8 mouse cellular contexts compared by ENCODE assay signal in the genomic region with DNA sequence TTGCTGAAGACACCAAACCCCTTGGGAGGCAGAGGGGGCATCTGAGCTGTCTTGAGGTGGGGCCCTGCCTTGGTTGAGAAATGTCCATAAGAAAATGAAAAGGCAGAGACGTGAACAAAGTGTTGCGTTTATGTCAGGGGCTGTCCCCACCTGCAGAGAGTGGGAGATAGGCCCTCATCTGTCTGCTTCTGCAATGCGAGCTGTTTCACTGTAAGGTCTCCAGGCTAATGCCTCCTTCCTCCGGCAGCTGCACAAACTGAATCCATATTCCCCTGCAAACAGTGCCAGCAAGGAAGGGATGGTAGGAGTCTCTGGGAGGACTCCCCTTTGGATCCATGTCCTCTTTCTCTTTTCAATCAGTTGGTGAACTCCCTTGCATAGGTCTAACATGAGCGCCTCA.
DNase-seq lines count a peak whose midpoint lies in the region; ATAC-seq lines count a peak whose summit lies in the region.

No protein-coding gene starts in this region.

- H3K9me3 ChIP-seq in heart, embryonic 16.5 days (replicated peaks; ENCODE audit: control insufficient read depth, low read length), result no peaks in the 10 kb centered on the region
- no peaks in the 10 kb centered on the region for H3K9me3 ChIP-seq in embryonic facial prominence, embryonic 14.5 days (ENCODE audit: control insufficient read depth, low read length)
- H3K9me3 ChIP-seq in intestine, embryonic 14.5 days (ENCODE audit: control insufficient read depth, low read length), result no peaks in the 10 kb centered on the region
- H3K9me3 ChIP-seq in neural tube, embryonic 11.5 days (ENCODE audit: control insufficient read depth, low read length), result no peaks in the 10 kb centered on the region

- peak overlapping the region; percentile 30; the same call in 1 of the 2 replicates for H3K9ac ChIP-seq in heart, embryonic 16.5 days (ENCODE audit: low read length)
- no peak overlapping the region for H3K9ac ChIP-seq in embryonic facial prominence, embryonic 14.5 days (ENCODE audit: low read depth, low read length)
- H3K9ac ChIP-seq in intestine, embryonic 14.5 days (ENCODE audit: low read length), result no peak overlapping the region
- H3K9ac ChIP-seq in neural tube, embryonic 11.5 days (ENCODE audit: low read length), result no peak overlapping the region

- ATAC-seq in heart, embryonic 16.5 days (replicated peaks; ENCODE audit: extremely low read depth, insufficient read depth, low FRiP score), result no peak
- peak; percentile 42 for ATAC-seq in embryonic facial prominence, embryonic 14.5 days (ENCODE audit: low read depth)
- ATAC-seq in intestine, embryonic 14.5 days (replicated peaks; ENCODE audit: low FRiP score, low TSS enrichment, low read depth), result 0 out of 2 replicates have a peak, but pooled peaks have one; percentile 17
- no peak for ATAC-seq in neural tube, embryonic 11.5 days (ENCODE audit: insufficient read depth, low FRiP score, low TSS enrichment)

- no peaks in the 10 kb centered on the region for H3K27me3 ChIP-seq in heart, embryonic 16.5 days (ENCODE audit: control insufficient read depth, insufficient read depth, low read length)
- no peaks in the 10 kb centered on the region for H3K27me3 ChIP-seq in embryonic facial prominence, embryonic 14.5 days (replicated peaks; ENCODE audit: control insufficient read depth, insufficient read depth, low read length)
- H3K27me3 ChIP-seq in intestine, embryonic 14.5 days (replicated peaks; ENCODE audit: control insufficient read depth, insufficient read depth, low read length), result no peaks in the 10 kb centered on the region
- no peaks in the 10 kb centered on the region for H3K27me3 ChIP-seq in neural tube, embryonic 11.5 days (ENCODE audit: control insufficient read depth, insufficient read depth, low read length)

- H3K4me2 ChIP-seq in heart, embryonic 16.5 days (ENCODE audit: low read depth, low read length), result peak overlapping the region; percentile 56
- H3K4me2 ChIP-seq in embryonic facial prominence, embryonic 14.5 days (ENCODE audit: low read depth, low read length), result peak overlapping the region; percentile 38
- peak overlapping the region; percentile 20 for H3K4me2 ChIP-seq in intestine, embryonic 14.5 days (ENCODE audit: low read length)
- no peak overlapping the region for H3K4me2 ChIP-seq in neural tube, embryonic 11.5 days (ENCODE audit: low read depth)

- no peaks in the 10 kb centered on the region for H3K36me3 ChIP-seq in heart, embryonic 16.5 days (ENCODE audit: control insufficient read depth, insufficient read depth)
- H3K36me3 ChIP-seq in embryonic facial prominence, embryonic 14.5 days (ENCODE audit: control insufficient read depth, insufficient read depth, low read length), result no peaks in the 10 kb centered on the region
- H3K36me3 ChIP-seq in intestine, embryonic 14.5 days (ENCODE audit: control insufficient read depth, insufficient read depth, low read length), result no peaks in the 10 kb centered on the region
- H3K36me3 ChIP-seq in neural tube, embryonic 11.5 days (ENCODE audit: control insufficient read depth, insufficient read depth, low read length), result no peaks in the 10 kb centered on the region

- H3K4me1 ChIP-seq in heart, embryonic 16.5 days (ENCODE audit: control insufficient read depth, insufficient read depth, low read length), result peaks cover 25% of the 10 kb centered on the region
- peaks cover 45% of the 10 kb centered on the region for H3K4me1 ChIP-seq in embryonic facial prominence, embryonic 14.5 days (ENCODE audit: control insufficient read depth, insufficient read depth, low read length)
- peaks cover 44% of the 10 kb centered on the region for H3K4me1 ChIP-seq in intestine, embryonic 14.5 days (replicated peaks; ENCODE audit: control insufficient read depth, insufficient read depth, low read length)
- peaks cover 8% of the 10 kb centered on the region for H3K4me1 ChIP-seq in neural tube, embryonic 11.5 days (ENCODE audit: control insufficient read depth, insufficient read depth, low read length)

- no peak overlapping the region for H3K4me3 ChIP-seq in heart, embryonic 16.5 days (ENCODE audit: low read length)
- H3K4me3 ChIP-seq in embryonic facial prominence, embryonic 14.5 days (ENCODE audit: low read depth, low read length), result no peak overlapping the region
- H3K4me3 ChIP-seq in intestine, embryonic 14.5 days (ENCODE audit: low read depth, low read length), result no peak overlapping the region
- H3K4me3 ChIP-seq in neural tube, embryonic 11.5 days (ENCODE audit: low read depth, low read length), result no peak overlapping the region

- H3K27ac ChIP-seq in heart, embryonic 16.5 days (ENCODE audit: low read length), result peak overlapping the region; percentile 80
- peak overlapping the region; percentile 89 for H3K27ac ChIP-seq in embryonic facial prominence, embryonic 14.5 days (replicated peaks; ENCODE audit: low read depth, low read length)
- peak overlapping the region; percentile 79 for H3K27ac ChIP-seq in intestine, embryonic 14.5 days (ENCODE audit: low read depth)
- H3K27ac ChIP-seq in neural tube, embryonic 11.5 days (ENCODE audit: low read depth, low read length), result peak overlapping the region; percentile 42; the same call in 1 of the 2 replicates

- DNase-seq in heart, adult 8-10 months (ENCODE audit: low spot score), result no peak
- DNase-seq in embryonic facial prominence, embryonic 14.5 days (ENCODE audit: low spot score), result no peak
- no peak for DNase-seq in intestine, embryonic 14.5 days (ENCODE audit: low spot score)
- DNase-seq in neural tube, embryonic 11.5 days (ENCODE audit: low spot score), result peak; percentile 24
- no peak for DNase-seq in ovary, postnatal 14 days (ENCODE audit: low spot score)
- DNase-seq in left cerebral cortex, adult 11 months (ENCODE audit: low spot score), result no peak
- DNase-seq in layer of hippocampus, adult 18-20 months (ENCODE audit: low spot score in 2 of 2), result no peak

- WGBS in heart, embryonic 16.5 days, result 36% methylated on average over 5 of the region's 5 CpGs
- 32% methylated on average over 5 of the region's 5 CpGs for WGBS in embryonic facial prominence, embryonic 14.5 days
- 29% methylated on average over 5 of the region's 5 CpGs for WGBS in intestine, embryonic 14.5 days
- WGBS in neural tube, embryonic 11.5 days, result 49% methylated on average over 5 of the region's 5 CpGs

Comparison
In these comparisons a context has a peak if more than half of its experiments do, and no peak if none do; other contexts are left out.
1. ATAC-seq: peak in embryonic facial prominence, embryonic 14.5 days (single experiment) and intestine, embryonic 14.5 days (single experiment); none in heart, embryonic 16.5 days (single experiment) and neural tube, embryonic 11.5 days (single experiment).
2. Peak in every context shown above with its lines, with median percentiles within 50 percentile points of each other: H3K27ac ChIP-seq.